Mouse (Mus musculus) midbrain, postnatal 0 days (tissue): ENCODE measurements at regions not wholly inside any gene's neighbourhood (a gene's known extent, or its start where the extent isn't known, plus 50 kb on each side); places are given as distances from the start of the nearest gene placed in this dataset.

ENCODE experiments used
- ATAC-seq: fragments of 200-750 bp; cut with Nextera tagmentation; 2 replicates; pipeline ENCODE4 v1.8.0; 2017; ENCODE audit warnings: moderate number of reproducible peaks, mild to moderate bottlenecking, moderate TSS enrichment, moderate library complexity; ENCODE audit not compliant: low FRiP score
- DNase-seq: peaks from one replicate; pipeline ENCODE4 v3.0.0-alpha.2; 2015; ENCODE audit warnings: low spot score
- H3K27ac ChIP-seq: fragments of 300-500 bp; sonication (generic); 2 replicates; pipeline ENCODE4 v1.5.1; 2014; ENCODE audit warnings: low read depth, mild to moderate bottlenecking, low read length, mixed read lengths
- H3K27me3 ChIP-seq: fragments of 300-500 bp; sonication (generic); 2 replicates; pipeline ENCODE4 v1.6.1; 2014; ENCODE audit warnings: low read length, control low read depth, mixed read lengths; ENCODE audit not compliant: insufficient read depth
- H3K36me3 ChIP-seq: fragments of 300-500 bp; sonication (generic); 2 replicates; pipeline ENCODE4 v1.6.1; 2014; ENCODE audit warnings: low read length, control low read depth, mixed read lengths; ENCODE audit not compliant: insufficient read depth
- H3K4me1 ChIP-seq: fragments of 300-500 bp; sonication (generic); 2 replicates; pipeline ENCODE4 v1.6.1; 2014; ENCODE audit warnings: mild to moderate bottlenecking, control low read depth, antibody characterized with exemption, low read length, mixed read lengths; ENCODE audit not compliant: insufficient read depth
- H3K4me2 ChIP-seq: fragments of 300-500 bp; sonication (generic); 2 replicates; pipeline ENCODE4 v1.6.1; 2014; ENCODE audit warnings: low read depth, mild to moderate bottlenecking, low read length, mixed read lengths; ENCODE audit not compliant: poor library complexity, severe bottlenecking
- H3K4me3 ChIP-seq: fragments of 300-500 bp; sonication (generic); 2 replicates; pipeline ENCODE4 v1.5.1; 2014; ENCODE audit warnings: low read depth, mild to moderate bottlenecking, low read length, moderate library complexity
- H3K9ac ChIP-seq: fragments of 300-500 bp; sonication (generic); replicated peaks from 2 replicates; pipeline ENCODE4 v1.6.1; 2014; ENCODE audit warnings: mild to moderate bottlenecking, low read length, moderate library complexity, mixed read lengths; ENCODE audit not compliant: poor library complexity, severe bottlenecking
- H3K9me3 ChIP-seq: fragments of 300-500 bp; sonication (generic); 2 replicates; pipeline ENCODE4 v1.6.1; 2016; ENCODE audit warnings: low read length, control low read depth
- CTCF ChIP-seq: IDR thresholded peaks from 2 replicates; pipeline ENCODE4 v1.5.1; 2016; ENCODE audit warnings: antibody characterized with exemption, mild to moderate bottlenecking
- WGBS: fragments of 180-500 bp; shearing (Covaris S2); extraction: QIAGEN DNeasy Blood & Tissue Kit; methylation state at CpG from one replicate; pipeline ENCODE4 v1.1.7; 2014; 5-methylcytosine and 5-hydroxymethylcytosine counted together

- H3K4me2 ChIP-seq: no peak overlapping the region
- no peaks in the 10 kb centered on the region for H3K27me3 ChIP-seq
- ATAC-seq (no peak), DNase-seq (no peak)
- no peak overlapping the region for H3K9ac ChIP-seq
- H3K27ac ChIP-seq: no peak overlapping the region
- H3K9me3 ChIP-seq: no peaks in the 10 kb centered on the region
- 91% methylated on average over 16 of the region's 16 CpGs for WGBS
- no peak overlapping the region for H3K4me3 ChIP-seq
- H3K4me1 ChIP-seq: no peaks in the 10 kb centered on the region
- no peak for TF ChIP-seq CTCF
- H3K36me3 ChIP-seq: no peaks in the 10 kb centered on the region
Measured at GRCm38 (mm10) chr17:84119221-84120017, 68.3 kb downstream of the Zfp36l2 start.

GRCm38 (mm10) chr17:84118781-84119180 is 69.0 kb downstream of the Zfp36l2 start:
- no peak overlapping the region for H3K9ac ChIP-seq
- DNase-seq (no peak), ATAC-seq (no peak)
- H3K4me3 ChIP-seq: no peak overlapping the region
- no peaks in the 10 kb centered on the region for H3K4me1 ChIP-seq
- no peaks in the 10 kb centered on the region for H3K9me3 ChIP-seq
- H3K27ac ChIP-seq: no peak overlapping the region
- H3K27me3 ChIP-seq: no peaks in the 10 kb centered on the region
- 73% methylated on average over 1 of the region's 1 CpGs for WGBS
- H3K36me3 ChIP-seq: no peaks in the 10 kb centered on the region
- H3K4me2 ChIP-seq: no peak overlapping the region
- TF ChIP-seq CTCF: no peak

- Histone ChIP-seq H3K27ac (no peak overlapping the region), H3K4me3 (no peak overlapping the region), H3K4me1 (no peaks in the 10 kb centered on the region), H3K36me3 (no peaks in the 10 kb centered on the region), H3K9me3 (no peaks in the 10 kb centered on the region), H3K27me3 (no peaks in the 10 kb centered on the region), H3K4me2 (no peak overlapping the region), H3K9ac (no peak overlapping the region)
- no peak for TF ChIP-seq CTCF
- no peak for ATAC-seq
- DNase-seq: no peak
- WGBS: 79% methylated on average over 4 of the region's 4 CpGs
Measured at GRCm38 (mm10) chr17:84118271-84118670, 69.5 kb downstream of the Zfp36l2 start.

- no peak for TF ChIP-seq CTCF
- WGBS: 79% methylated on average over 1 of the region's 1 CpGs
- H3K27ac ChIP-seq: no peak overlapping the region
- H3K9ac ChIP-seq: no peak overlapping the region
- H3K27me3 ChIP-seq: no peaks in the 10 kb centered on the region
- H3K4me2 ChIP-seq: no peak overlapping the region
- H3K4me3 ChIP-seq: no peak overlapping the region
- H3K4me1 ChIP-seq: no peaks in the 10 kb centered on the region
- no peak for DNase-seq
- no peak for ATAC-seq
- no peaks in the 10 kb centered on the region for H3K9me3 ChIP-seq
- no peaks in the 10 kb centered on the region for H3K36me3 ChIP-seq
Measured at GRCm38 (mm10) chr17:84117756-84118155, 70.0 kb downstream of the Zfp36l2 start.

GRCm38 (mm10) chr17:84116340-84117279 is 71.1 kb downstream of the Zfp36l2 start:
- Histone ChIP-seq H3K4me2 (no peak overlapping the region), H3K9me3 (no peaks in the 10 kb centered on the region), H3K27ac (no peak overlapping the region), H3K4me1 (no peaks in the 10 kb centered on the region), H3K4me3 (no peak overlapping the region), H3K27me3 (no peaks in the 10 kb centered on the region), H3K9ac (no peak overlapping the region), H3K36me3 (no peaks in the 10 kb centered on the region)
- 89% methylated on average over 17 of the region's 17 CpGs for WGBS
- ATAC-seq: no peak
- no peak for DNase-seq
- TF ChIP-seq CTCF: no peak

- Histone ChIP-seq H3K27ac (no peak overlapping the region), H3K9ac (no peak overlapping the region), H3K4me1 (no peaks in the 10 kb centered on the region), H3K4me2 (no peak overlapping the region), H3K36me3 (no peaks in the 10 kb centered on the region), H3K4me3 (no peak overlapping the region), H3K9me3 (no peaks in the 10 kb centered on the region), H3K27me3 (no peaks in the 10 kb centered on the region)
- peak; percentile 39 for DNase-seq
- TF ChIP-seq CTCF: no peak
- WGBS: 57% methylated on average over 3 of the region's 3 CpGs
- ATAC-seq: no peak
Measured at GRCm38 (mm10) chr17:84115957-84116339, 71.8 kb downstream of the Zfp36l2 start.
